Mouse (Mus musculus) natural killer cell, adult 2 months (primary cell): ENCODE data around the gene 9130230L23Rik.
A peak's percentile ranks its signal among the peaks of the same experiment; 100 is the strongest.
"Not testable (repeated sequence)": the region's sequence is repeated elsewhere in the genome, so short reads cannot be mapped to it uniquely, and the experiment has no call there.

Experiments
- DNase-seq, 2 experiments: peaks; one replicate each; pipeline ENCODE4 v3.0.0; 2022; ENCODE audit warnings: low spot score in 2 of 2

9130230L23Rik gene

GRCm38 (mm10) chr5:66005041-66005678 lies 1.1 kb upstream of the 9130230L23Rik start:
- DNase-seq, result no peak

- no peak for DNase-seq
Observed at GRCm38 (mm10) chr5:66001232-66001631, 2.9 kb downstream of the 9130230L23Rik start.

GRCm38 (mm10) chr5:66000567-66001125 lies 3.4 kb downstream of the 9130230L23Rik start:
- DNase-seq, result no peak

- DNase-seq, result no peak
Observed at GRCm38 (mm10) chr5:66000074-66000473, 4.0 kb downstream of the 9130230L23Rik start.

- no peak for DNase-seq
Observed at GRCm38 (mm10) chr5:65999106-65999505, 5.0 kb downstream of the 9130230L23Rik start.

- no peak for DNase-seq
Observed at GRCm38 (mm10) chr5:65997813-65998212, 6.3 kb downstream of the 9130230L23Rik start.

GRCm38 (mm10) chr5:65994643-65995042 lies 9.4 kb downstream of the 9130230L23Rik start:
- no peak for DNase-seq

- DNase-seq, result peak in 1 of 2 experiments; percentile 41
Observed at GRCm38 (mm10) chr5:65991191-65991590, 12.9 kb downstream of the 9130230L23Rik start.

- not testable (repeated sequence) for DNase-seq
Observed at GRCm38 (mm10) chr5:65987004-65987403, 17.1 kb downstream of the 9130230L23Rik start.

- no peak for DNase-seq
Observed at GRCm38 (mm10) chr5:65986426-65986825, 17.7 kb downstream of the 9130230L23Rik start.

GRCm38 (mm10) chr5:65975731-65976130 lies 28.4 kb downstream of the 9130230L23Rik start:
- DNase-seq, result no peak

GRCm38 (mm10) chr5:65973189-65973588 lies 30.9 kb downstream of the 9130230L23Rik start:
- DNase-seq, result no peak

GRCm38 (mm10) chr5:65968004-65968403 lies 36.1 kb downstream of the 9130230L23Rik start:
- no peak for DNase-seq

- no peak for DNase-seq
Observed at GRCm38 (mm10) chr5:65967091-65967490, 37.0 kb downstream of the 9130230L23Rik start.

GRCm38 (mm10) chr5:65965771-65966279 lies 38.3 kb downstream of the 9130230L23Rik start:
- DNase-seq, result no peak

GRCm38 (mm10) chr5:65963291-65963690 lies 40.8 kb downstream of the 9130230L23Rik start:
- DNase-seq, result no peak

- no peak for DNase-seq
Observed at GRCm38 (mm10) chr5:65960597-65960950, 43.5 kb downstream of the 9130230L23Rik start.

GRCm38 (mm10) chr5:65959893-65960596 lies 44.0 kb downstream of the 9130230L23Rik start:
- DNase-seq, result peak in 1 of 2 experiments; percentile 5

GRCm38 (mm10) chr5:65958597-65958996 lies 45.5 kb downstream of the 9130230L23Rik start:
- DNase-seq, result peak; percentile 30 to 55

- no peak for DNase-seq
Observed at GRCm38 (mm10) chr5:65956144-65957008, 47.7 kb downstream of the 9130230L23Rik start.

- DNase-seq, result peak; percentile 95
Observed at GRCm38 (mm10) chr5:65955343-65956143, 48.5 kb downstream of the 9130230L23Rik start.
